Mouse (Mus musculus) E14TG2a.4 (cell line): Measurements from ENCODE around the gene Krt23.

Source experiments
- CTCF ChIP-seq: conservative IDR thresholded peaks from 2 replicates; pipeline ENCODE4 v1.5.1; 2014; ENCODE audit warnings: low read length
- NANOG ChIP-seq: IDR thresholded peaks from 2 replicates; pipeline ENCODE4 v1.6.1; 2014; ENCODE audit warnings: borderline replicate concordance, low read length, mixed read lengths

- peak; percentile 18 for TF ChIP-seq CTCF
- TF ChIP-seq NANOG, result no peak
Measured at GRCm38 (mm10) chr11:99430670-99431069, 62.3 kb downstream of the Krt23 start.
